Mouse (Mus musculus): ENCODE measurements around the gene Nin.

GRCm38 (mm10) chr12:69982874-69983273, 130.6 kb downstream of the Nin start:
- TF ChIP-seq ZC3H11A (IDR thresholded peaks at IDR 0.05; ENCODE audit: low read depth, low read length) (no peak), NELFE (IDR thresholded peaks at IDR 0.05; ENCODE audit: low read depth, low read length) (no peak), POLR2A (IDR thresholded peaks at IDR 0.05; ENCODE audit: low read depth, low read length) (no peak), KAT2A (IDR thresholded peaks at IDR 0.05; ENCODE audit: insufficient replicate concordance, low read length) (no peak), ZMIZ1 (IDR thresholded peaks at IDR 0.05; ENCODE audit: low read depth, low read length) (no peak), CTCF (conservative IDR thresholded peaks at IDR 0.05 in 1 of 2, IDR thresholded peaks at IDR 0.05 in 1 of 2; ENCODE audit: low read depth in 2 of 2, low read length in 2 of 2) (peak in 1 of 2 experiments; percentile 50; a peak in 2 of 4 replicates), NRF1 (IDR thresholded peaks at IDR 0.05; ENCODE audit: low read depth, low read length) (no peak), MAFK (IDR thresholded peaks at IDR 0.05; ENCODE audit: insufficient replicate concordance, low read length) (no peak), RCOR1 (conservative IDR thresholded peaks at IDR 0.05; ENCODE audit: low read depth, low read length) (no peak), ZNF384 (IDR thresholded peaks at IDR 0.05; ENCODE audit: low read depth, low read length) (no peak), POLR2AphosphoS2 (IDR thresholded peaks at IDR 0.05; ENCODE audit: low read depth, low read length) (no peak), EP300 (IDR thresholded peaks at IDR 0.05; ENCODE audit: low read length) (no peak), E2F4 (IDR thresholded peaks at IDR 0.05; ENCODE audit: insufficient replicate concordance, low read depth, low read length) (no peak)

All from CH12.LX (cell line).